In the genomic region with DNA sequence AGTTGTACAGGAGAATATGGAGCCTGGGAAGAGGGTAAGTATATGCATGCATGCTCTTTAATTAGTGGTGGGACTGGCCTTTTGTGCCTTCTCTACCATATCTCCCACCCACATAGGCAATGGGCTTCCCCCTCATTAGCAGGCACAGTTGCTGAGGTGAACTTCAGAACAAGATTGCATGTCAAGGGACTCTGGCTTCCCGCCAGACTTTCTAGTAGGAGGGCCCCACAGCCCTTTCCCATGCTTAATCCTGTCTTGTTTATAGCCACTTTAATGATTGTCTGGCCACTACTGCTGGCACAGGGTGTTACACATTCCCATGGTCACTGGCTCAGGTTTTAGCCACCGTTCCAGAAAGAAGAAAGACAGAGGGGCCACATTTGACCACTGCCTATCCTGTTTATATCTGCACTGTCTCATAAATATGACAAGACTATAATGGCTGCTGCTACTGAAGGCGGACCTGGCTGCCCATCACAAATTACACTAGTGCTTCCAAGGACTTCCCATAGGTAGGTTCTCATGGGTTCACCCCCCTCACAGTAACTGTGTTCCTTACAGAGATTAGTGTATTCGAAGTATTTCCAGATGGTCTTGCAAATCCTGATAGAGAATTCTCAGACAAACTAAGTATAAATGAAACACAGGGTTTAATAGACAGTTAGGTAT, we compare ENCODE assay signal across 12 mouse cellular contexts.
DNase-seq lines count a peak whose midpoint lies in the region; ATAC-seq lines count a peak whose summit lies in the region.
"Had no signal": no experiment of that assay in that cellular context is flagged by ENCODE, and none has a peak within 500 bp of the region (broad histone marks: within the 10 kb centered on the region; RNA-seq: fewer than 3 reads in every experiment).

No protein-coding gene starts in this region.

- 0 out of 2 replicates have a peak, but pooled peaks have one; percentile 37 for ATAC-seq in embryonic facial prominence, embryonic 14.5 days (ENCODE audit: low read depth)
- ATAC-seq in limb, embryonic 11.5 days (ENCODE audit: insufficient number of reproducible peaks, low FRiP score, low TSS enrichment, low read depth) = no peak
- no peak for ATAC-seq in hindbrain, embryonic 14.5 days (ENCODE audit: low FRiP score)

- WGBS in embryonic facial prominence, embryonic 14.5 days = 73% methylated on average over 4 of the region's 4 CpGs
- WGBS in embryonic facial prominence, embryonic 10.5 days = 83% methylated on average over 4 of the region's 4 CpGs
- 56% methylated on average over 4 of the region's 4 CpGs for WGBS in limb, embryonic 11.5 days
- WGBS in limb, embryonic 10.5 days = 69% methylated on average over 4 of the region's 4 CpGs
- 80% methylated on average over 4 of the region's 4 CpGs for WGBS in hindbrain, embryonic 14.5 days

- H3K4me2 ChIP-seq in embryonic facial prominence, embryonic 14.5 days (ENCODE audit: low read depth, low read length) = no peak overlapping the region
- no peak overlapping the region for H3K4me2 ChIP-seq in limb, embryonic 11.5 days (ENCODE audit: low read depth, severe bottlenecking)
- no peak overlapping the region for H3K4me2 ChIP-seq in hindbrain, embryonic 14.5 days (replicated peaks)
- H3K4me2 ChIP-seq: hindbrain, embryonic 15.5 days had no signal

- DNase-seq in embryonic facial prominence, embryonic 14.5 days (ENCODE audit: low spot score) = peak; percentile 62
- DNase-seq in embryonic facial prominence, embryonic 10.5 days (ENCODE audit: low spot score) = no peak
- peak; percentile 33 for DNase-seq in limb, embryonic 11.5 days (ENCODE audit: low spot score)
- DNase-seq in limb, embryonic 10.5 days (ENCODE audit: low spot score) = no peak
- DNase-seq in urinary bladder, postnatal 14 days (ENCODE audit: low spot score) = peak; percentile 6
- DNase-seq in urinary bladder, postnatal 10 days (ENCODE audit: low spot score) = no peak
- DNase-seq in frontal cortex, adult 2 months (ENCODE audit: extremely low spot score in 1 of 2, low spot score in 1 of 2) = no peak
- no peak for DNase-seq in hindbrain, embryonic 14.5 days (ENCODE audit: low spot score)
- DNase-seq: adrenal gland, postnatal 36 days; cerebellum, postnatal 36 days; layer of hippocampus, postnatal 36 days had no signal

- no peaks in the 10 kb centered on the region for H3K9me3 ChIP-seq in embryonic facial prominence, embryonic 14.5 days (ENCODE audit: control insufficient read depth, low read length)
- no peaks in the 10 kb centered on the region for H3K9me3 ChIP-seq in embryonic facial prominence, embryonic 10.5 days
- no peaks in the 10 kb centered on the region for H3K9me3 ChIP-seq in limb, embryonic 11.5 days (ENCODE audit: control insufficient read depth, low read length)
- no peaks in the 10 kb centered on the region for H3K9me3 ChIP-seq in limb, embryonic 10.5 days (replicated peaks)
- no peaks in the 10 kb centered on the region for H3K9me3 ChIP-seq in hindbrain, embryonic 14.5 days (ENCODE audit: control insufficient read depth, low read length)
- H3K9me3 ChIP-seq: hindbrain, embryonic 15.5 days had no signal

- no peaks in the 10 kb centered on the region for H3K4me1 ChIP-seq in embryonic facial prominence, embryonic 14.5 days (ENCODE audit: control insufficient read depth, insufficient read depth, low read length)
- no peaks in the 10 kb centered on the region for H3K4me1 ChIP-seq in embryonic facial prominence, embryonic 10.5 days
- peaks cover 4% of the 10 kb centered on the region; the same call in 1 of the 2 replicates for H3K4me1 ChIP-seq in limb, embryonic 11.5 days (ENCODE audit: control insufficient read depth, insufficient read depth, low read length)
- H3K4me1 ChIP-seq in limb, embryonic 10.5 days = peaks cover 8% of the 10 kb centered on the region; the same call in 1 of the 2 replicates
- no peaks in the 10 kb centered on the region for H3K4me1 ChIP-seq in hindbrain, embryonic 14.5 days (replicated peaks; ENCODE audit: control insufficient read depth, insufficient read depth, low read length)
- H3K4me1 ChIP-seq: hindbrain, embryonic 15.5 days had no signal

- H3K4me3 ChIP-seq in embryonic facial prominence, embryonic 14.5 days (ENCODE audit: low read depth, low read length) = no peak overlapping the region
- H3K4me3 ChIP-seq in embryonic facial prominence, embryonic 10.5 days = no peak overlapping the region
- H3K4me3 ChIP-seq in limb, embryonic 11.5 days (ENCODE audit: low read depth, low read length) = no peak overlapping the region
- no peak overlapping the region for H3K4me3 ChIP-seq in limb, embryonic 10.5 days
- H3K4me3 ChIP-seq in hindbrain, embryonic 14.5 days (replicated peaks; ENCODE audit: low read length) = no peak overlapping the region
- H3K4me3 ChIP-seq: hindbrain, embryonic 15.5 days had no signal

- H3K27me3 ChIP-seq in embryonic facial prominence, embryonic 14.5 days (replicated peaks; ENCODE audit: control insufficient read depth, insufficient read depth, low read length) = no peaks in the 10 kb centered on the region
- no peaks in the 10 kb centered on the region for H3K27me3 ChIP-seq in embryonic facial prominence, embryonic 10.5 days (replicated peaks; ENCODE audit: low read depth, poor library complexity, severe bottlenecking)
- no peaks in the 10 kb centered on the region for H3K27me3 ChIP-seq in limb, embryonic 11.5 days (ENCODE audit: control insufficient read depth, insufficient read depth, low read length)
- no peaks in the 10 kb centered on the region for H3K27me3 ChIP-seq in limb, embryonic 10.5 days (ENCODE audit: low read depth, poor library complexity, severe bottlenecking)
- no peaks in the 10 kb centered on the region for H3K27me3 ChIP-seq in hindbrain, embryonic 14.5 days (ENCODE audit: control insufficient read depth, insufficient read depth, low read length)
- H3K27me3 ChIP-seq: hindbrain, embryonic 15.5 days had no signal

- no peaks in the 10 kb centered on the region for H3K36me3 ChIP-seq in embryonic facial prominence, embryonic 14.5 days (ENCODE audit: control insufficient read depth, insufficient read depth, low read length)
- no peaks in the 10 kb centered on the region for H3K36me3 ChIP-seq in embryonic facial prominence, embryonic 10.5 days (replicated peaks)
- no peaks in the 10 kb centered on the region for H3K36me3 ChIP-seq in limb, embryonic 11.5 days (ENCODE audit: control insufficient read depth, insufficient read depth, low read length)
- no peaks in the 10 kb centered on the region for H3K36me3 ChIP-seq in limb, embryonic 10.5 days
- H3K36me3 ChIP-seq in hindbrain, embryonic 14.5 days (replicated peaks; ENCODE audit: control insufficient read depth, insufficient read depth) = no peaks in the 10 kb centered on the region
- H3K36me3 ChIP-seq: hindbrain, embryonic 15.5 days had no signal

- no peak overlapping the region for H3K27ac ChIP-seq in embryonic facial prominence, embryonic 14.5 days (replicated peaks; ENCODE audit: low read depth, low read length)
- no peak overlapping the region for H3K27ac ChIP-seq in embryonic facial prominence, embryonic 10.5 days (replicated peaks)
- no peak overlapping the region for H3K27ac ChIP-seq in limb, embryonic 11.5 days (replicated peaks; ENCODE audit: low read depth, low read length)
- H3K27ac ChIP-seq in limb, embryonic 10.5 days = no peak overlapping the region
- no peak overlapping the region for H3K27ac ChIP-seq in hindbrain, embryonic 14.5 days
- H3K27ac ChIP-seq: hindbrain, embryonic 15.5 days had no signal

- no peak overlapping the region for H3K9ac ChIP-seq in embryonic facial prominence, embryonic 14.5 days (ENCODE audit: low read depth, low read length)
- no peak overlapping the region for H3K9ac ChIP-seq in limb, embryonic 11.5 days (ENCODE audit: low read length)
- H3K9ac ChIP-seq in hindbrain, embryonic 14.5 days = no peak overlapping the region
- H3K9ac ChIP-seq: hindbrain, embryonic 15.5 days had no signal

Comparison
In these comparisons a context has a peak if more than half of its experiments do, and no peak if none do; other contexts are left out.
1. DNase-seq: peak in embryonic facial prominence, embryonic 14.5 days (single experiment), limb, embryonic 11.5 days (single experiment) and urinary bladder, postnatal 14 days (single experiment); none in embryonic facial prominence, embryonic 10.5 days (single experiment), limb, embryonic 10.5 days (single experiment), urinary bladder, postnatal 10 days (single experiment), frontal cortex, adult 2 months (0 of 2) and hindbrain, embryonic 14.5 days (single experiment).